Mouse (Mus musculus): Measurements from ENCODE around the gene Tomm20.
"Not testable (repeated sequence)": the region's sequence is repeated elsewhere in the genome, so short reads cannot be mapped to it uniquely, and the experiment has no call there.

The Tomm20 gene

GRCm38 (mm10) chr8:126884202-126884926, 61.3 kb downstream of the Tomm20 start:
- DNase-seq (ENCODE audit: low spot score in 2 of 2) = no peak

- DNase-seq (ENCODE audit: low spot score in 2 of 2) = no peak
Observed at GRCm38 (mm10) chr8:126883752-126884151, 61.9 kb downstream of the Tomm20 start.

GRCm38 (mm10) chr8:126882586-126882985, 63.1 kb downstream of the Tomm20 start:
- not testable (repeated sequence) for DNase-seq (ENCODE audit: low spot score in 2 of 2)

- no peak for DNase-seq (ENCODE audit: low spot score in 2 of 2)
Observed at GRCm38 (mm10) chr8:126881641-126882140, 64.0 kb downstream of the Tomm20 start.
